Comparison of ENCODE assay signal across 9 mouse cellular contexts in genomic region chr10:93311576-93311975, GRCm38 (mm10). TPM values are rescaled to one million over a fixed set of nuclear protein-coding genes. Genes with fewer than 3 reads are reported as not detected.
DNase-seq lines count a peak whose midpoint lies in the region; ATAC-seq and TF ChIP-seq lines count a peak whose summit lies in the region.
"Had no signal": no experiment of that assay in that cellular context is flagged by ENCODE, and none has a peak within 500 bp of the region (broad histone marks: within the 10 kb centered on the region; RNA-seq: fewer than 3 reads in every experiment).

No protein-coding gene starts in this region.

- no peaks in the 10 kb centered on the region for H3K36me3 ChIP-seq in kidney, embryonic 16.5 days (ENCODE audit: insufficient read depth, low read length)
- H3K36me3 ChIP-seq in embryonic facial prominence, embryonic 14.5 days (ENCODE audit: control insufficient read depth, insufficient read depth, low read length), result no peaks in the 10 kb centered on the region
- no peaks in the 10 kb centered on the region for H3K36me3 ChIP-seq in limb, embryonic 11.5 days (ENCODE audit: control insufficient read depth, insufficient read depth, low read length)
- H3K36me3 ChIP-seq in neural tube, embryonic 14.5 days (ENCODE audit: control insufficient read depth, insufficient read depth, low read length), result no peaks in the 10 kb centered on the region

- peak overlapping the region; percentile 93 for H3K27ac ChIP-seq in kidney, embryonic 16.5 days (ENCODE audit: low read length)
- peak overlapping the region; percentile 96; the same call in 1 of the 2 replicates for H3K27ac ChIP-seq in embryonic facial prominence, embryonic 14.5 days (replicated peaks; ENCODE audit: low read depth, low read length)
- H3K27ac ChIP-seq in limb, embryonic 11.5 days (replicated peaks; ENCODE audit: low read depth, low read length), result peak overlapping the region; percentile 99
- H3K27ac ChIP-seq in neural tube, embryonic 14.5 days (ENCODE audit: low read depth, low read length), result no peak overlapping the region
- no peak overlapping the region for H3K27ac ChIP-seq in cerebellum, adult 2 months (ENCODE audit: insufficient read depth, low read length)

- H3K4me2 ChIP-seq in kidney, embryonic 16.5 days (replicated peaks; ENCODE audit: low read depth, low read length), result peak overlapping the region; percentile 80
- H3K4me2 ChIP-seq in embryonic facial prominence, embryonic 14.5 days (ENCODE audit: low read depth, low read length), result peak overlapping the region; percentile 92
- peak overlapping the region; percentile 72 for H3K4me2 ChIP-seq in limb, embryonic 11.5 days (ENCODE audit: low read depth, severe bottlenecking)
- H3K4me2 ChIP-seq in neural tube, embryonic 14.5 days (ENCODE audit: low read depth, low read length), result peak overlapping the region; percentile 86

- H3K4me3 ChIP-seq in kidney, embryonic 16.5 days (ENCODE audit: low read length), result peak overlapping the region; percentile 77
- peak overlapping the region; percentile 85 for H3K4me3 ChIP-seq in embryonic facial prominence, embryonic 14.5 days (ENCODE audit: low read depth, low read length)
- peak overlapping the region; percentile 93 for H3K4me3 ChIP-seq in limb, embryonic 11.5 days (ENCODE audit: low read depth, low read length)
- peak overlapping the region; percentile 40 for H3K4me3 ChIP-seq in neural tube, embryonic 14.5 days (ENCODE audit: low read depth, low read length)
- H3K4me3 ChIP-seq in cerebellum, adult 2 months (replicated peaks; ENCODE audit: insufficient read depth, low read depth, low read length), result no peak overlapping the region

- no peaks in the 10 kb centered on the region for H3K27me3 ChIP-seq in kidney, embryonic 16.5 days (ENCODE audit: insufficient read depth, low read length)
- no peaks in the 10 kb centered on the region; the same call in 1 of the 2 replicates for H3K27me3 ChIP-seq in embryonic facial prominence, embryonic 14.5 days (replicated peaks; ENCODE audit: control insufficient read depth, insufficient read depth, low read length)
- no peaks in the 10 kb centered on the region for H3K27me3 ChIP-seq in limb, embryonic 11.5 days (ENCODE audit: control insufficient read depth, insufficient read depth, low read length)
- H3K27me3 ChIP-seq in neural tube, embryonic 14.5 days (ENCODE audit: control insufficient read depth, insufficient read depth, low read length), result no peaks in the 10 kb centered on the region
- peaks cover 4% of the 10 kb centered on the region; the same call in 1 of the 2 replicates for H3K27me3 ChIP-seq in cerebellum, adult 2 months (ENCODE audit: control insufficient read depth, insufficient read depth, low read length)
- H3K27me3 ChIP-seq: Patski had no signal

- 9% methylated on average over 4 of the region's 4 CpGs for WGBS in kidney, embryonic 16.5 days
- WGBS in embryonic facial prominence, embryonic 14.5 days, result 12% methylated on average over 4 of the region's 4 CpGs
- WGBS in limb, embryonic 11.5 days, result 4% methylated on average over 4 of the region's 4 CpGs
- 6% methylated on average over 4 of the region's 4 CpGs for WGBS in neural tube, embryonic 14.5 days
- WGBS in cerebellum, adult 2 months, result 24% methylated on average over 4 of the region's 4 CpGs

- 0 out of 2 replicates have a peak, but pooled peaks cover 3% of the 10 kb centered on the region for H3K9me3 ChIP-seq in kidney, embryonic 16.5 days (ENCODE audit: low read length)
- H3K9me3 ChIP-seq in embryonic facial prominence, embryonic 14.5 days (ENCODE audit: control insufficient read depth, low read length), result peaks cover 8% of the 10 kb centered on the region; the same call in 1 of the 2 replicates
- H3K9me3 ChIP-seq in limb, embryonic 11.5 days (ENCODE audit: control insufficient read depth, low read length), result no peaks in the 10 kb centered on the region
- no peaks in the 10 kb centered on the region for H3K9me3 ChIP-seq in neural tube, embryonic 14.5 days (ENCODE audit: control insufficient read depth, low read length)

- TF ChIP-seq CTCF in cerebellum, adult 2 months (IDR thresholded peaks at IDR 0.05; ENCODE audit: borderline replicate concordance, insufficient read depth, low read depth, low read length), result no peak

- H3K9ac ChIP-seq in kidney, embryonic 16.5 days (replicated peaks; ENCODE audit: low read length), result peak overlapping the region; percentile 89; the same call in 1 of the 2 replicates
- peak overlapping the region; percentile 95; the same call in 1 of the 2 replicates for H3K9ac ChIP-seq in embryonic facial prominence, embryonic 14.5 days (ENCODE audit: low read depth, low read length)
- H3K9ac ChIP-seq in limb, embryonic 11.5 days (ENCODE audit: low read length), result peak overlapping the region; percentile 98
- no peak overlapping the region for H3K9ac ChIP-seq in neural tube, embryonic 14.5 days (replicated peaks; ENCODE audit: low read depth, low read length)

- H3K4me1 ChIP-seq in kidney, embryonic 16.5 days (ENCODE audit: insufficient read depth, low read length), result peaks cover 19% of the 10 kb centered on the region
- H3K4me1 ChIP-seq in embryonic facial prominence, embryonic 14.5 days (ENCODE audit: control insufficient read depth, insufficient read depth, low read length), result peaks cover 5% of the 10 kb centered on the region
- peaks cover 12% of the 10 kb centered on the region; the same call in 1 of the 2 replicates for H3K4me1 ChIP-seq in limb, embryonic 11.5 days (ENCODE audit: control insufficient read depth, insufficient read depth, low read length)
- H3K4me1 ChIP-seq in neural tube, embryonic 14.5 days (ENCODE audit: control insufficient read depth, insufficient read depth, low read length), result 0 out of 2 replicates have a peak, but pooled peaks cover 9% of the 10 kb centered on the region
- H3K4me1 ChIP-seq in cerebellum, adult 2 months (ENCODE audit: control insufficient read depth, insufficient read depth, low read length), result no peaks in the 10 kb centered on the region

- no peak for DNase-seq in kidney, postnatal 10 days
- DNase-seq in embryonic facial prominence, embryonic 14.5 days (ENCODE audit: low spot score), result no peak
- peak; percentile 59 for DNase-seq in limb, embryonic 11.5 days (ENCODE audit: low spot score)
- no peak for DNase-seq in adrenal gland, adult 18-20 months (ENCODE audit: low spot score in 2 of 2)
- no peak for DNase-seq in cerebellum, adult 2 months
- DNase-seq in layer of hippocampus, adult 9-10 months (ENCODE audit: low spot score), result no peak

- peak; percentile 58; the same call in 1 of the 2 replicates for ATAC-seq in kidney, embryonic 16.5 days (ENCODE audit: low FRiP score, low TSS enrichment)
- ATAC-seq in embryonic facial prominence, embryonic 14.5 days (ENCODE audit: low read depth), result no peak
- ATAC-seq in limb, embryonic 11.5 days (ENCODE audit: insufficient number of reproducible peaks, low FRiP score, low TSS enrichment, low read depth), result peak; percentile 15; the same call in 1 of the 2 replicates
- no peak for ATAC-seq in neural tube, embryonic 14.5 days (ENCODE audit: low read depth)

- TF ChIP-seq POLR2A in cerebellum, adult 2 months (IDR thresholded peaks at IDR 0.05; ENCODE audit: borderline replicate concordance, insufficient read depth, low read length), result no peak

RNA-seq across cellular contexts. Expression of gene Elk3, which starts 0.6 kb away (rescaled TPM):
- 41.3 and 45.6 TPM in 2 replicates for polyA plus RNA-seq in kidney, embryonic 16.5 days (2015; fragmentation: Nextera tagmentation; extraction: Ambion mirVana)
- 34.4 and 39.4 TPM in 2 replicates for polyA plus RNA-seq in embryonic facial prominence, embryonic 14.5 days (2014; fragmentation: Nextera tagmentation; extraction: Ambion mirVana)
- polyA plus RNA-seq in limb, embryonic 11.5 days (2014; fragmentation: Nextera tagmentation; extraction: Ambion mirVana), result 51.7 and 52.8 TPM in 2 replicates
- 5.7 and 10.8 TPM in 2 replicates for polyA plus RNA-seq in neural tube, embryonic 14.5 days (2014; fragmentation: Nextera tagmentation; extraction: Ambion mirVana)
- 10 to 100 TPM; 25.7 to 30.1 TPM for total RNA-seq in adrenal gland, adult 18-20 months (2021)
- 5.7 and 5.9 TPM in 2 replicates for polyA plus RNA-seq in cerebellum, adult 2 months (2012; rRNA removed)

Comparison
In these comparisons a context has a peak if more than half of its experiments do, and no peak if none do; other contexts are left out.
1. ATAC-seq: peak in kidney, embryonic 16.5 days (single experiment) and limb, embryonic 11.5 days (single experiment); none in embryonic facial prominence, embryonic 14.5 days (single experiment) and neural tube, embryonic 14.5 days (single experiment).
2. H3K27ac ChIP-seq: peak in kidney, embryonic 16.5 days (single experiment), embryonic facial prominence, embryonic 14.5 days (single experiment) and limb, embryonic 11.5 days (single experiment); none in neural tube, embryonic 14.5 days (single experiment) and cerebellum, adult 2 months (single experiment).
3. Peak in every context shown above with its lines, with median percentiles within 50 percentile points of each other: H3K4me2 ChIP-seq.